ENCODE assay signal across 7 mouse cellular contexts in the genomic region with DNA sequence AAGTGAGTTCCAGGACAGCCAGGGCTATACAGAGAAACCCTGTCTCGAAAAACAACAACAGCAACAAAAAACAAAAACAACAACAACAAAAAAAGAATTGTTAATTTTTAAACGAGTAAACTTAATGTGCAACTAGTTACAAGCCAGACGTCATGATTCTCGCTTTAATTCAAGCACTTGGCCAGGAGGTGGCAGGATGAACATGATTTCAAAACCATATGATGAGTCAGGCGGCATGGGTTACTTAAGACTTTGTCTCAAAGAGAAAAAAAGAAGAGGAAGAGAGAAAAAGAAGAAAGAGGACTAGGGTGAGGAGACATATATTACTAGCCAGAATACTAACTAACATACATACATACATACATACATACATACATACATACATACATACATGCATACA. TPM values are rescaled to one million over a fixed set of nuclear protein-coding genes. Genes with fewer than 3 reads are reported as not detected.
DNase-seq lines count a peak whose midpoint lies in the region; ATAC-seq and TF ChIP-seq lines count a peak whose summit lies in the region.

No protein-coding gene starts in this region.

- H3K9me3 ChIP-seq in heart, embryonic 10.5 days = no peaks in the 10 kb centered on the region

- H3K79me2 ChIP-seq in heart, adult 2 months (replicated peaks; ENCODE audit: control insufficient read depth, insufficient read depth, low read length) = no peaks in the 10 kb centered on the region

- no peak overlapping the region for H3K4me3 ChIP-seq in heart, adult 2 months
- no peak overlapping the region for H3K4me3 ChIP-seq in heart, embryonic 10.5 days

- DNase-seq in heart, adult 2 months = peak in 1 of 2 experiments; percentile 13
- DNase-seq in heart, embryonic 10.5 days (ENCODE audit: low spot score) = no peak
- peak; percentile 21 to 38 for DNase-seq in spleen, postnatal 36 days (ENCODE audit: low spot score in 2 of 2)
- DNase-seq in spleen, adult 18-20 months = no peak
- peak; percentile 10 to 27 for DNase-seq in cerebellum, postnatal 36 days
- DNase-seq in testis, postnatal 14 days (ENCODE audit: low spot score) = no peak

- no peaks in the 10 kb centered on the region for H3K27me3 ChIP-seq in heart, adult 2 months (ENCODE audit: control insufficient read depth, insufficient read depth, low read length)
- H3K27me3 ChIP-seq in heart, embryonic 10.5 days (ENCODE audit: insufficient read depth, poor library complexity, severe bottlenecking) = no peaks in the 10 kb centered on the region

- TF ChIP-seq POLR2A in heart, adult 2 months (IDR thresholded peaks at IDR 0.05; ENCODE audit: insufficient read depth, low read depth, low read length) = no peak

- intact Hi-C loops in heart, adult 2 months (cut with DNase I) = no loop called here

- H3K27ac ChIP-seq in heart, adult 2 months = no peak overlapping the region
- no peak overlapping the region for H3K27ac ChIP-seq in heart, embryonic 10.5 days

- no peak overlapping the region for H3K9ac ChIP-seq in heart, adult 2 months (ENCODE audit: low read depth, low read length)

- no peaks in the 10 kb centered on the region for H3K36me3 ChIP-seq in heart, adult 2 months (ENCODE audit: control insufficient read depth, insufficient read depth, low read length)
- 0 out of 2 replicates have a peak, but pooled peaks cover 2% of the 10 kb centered on the region for H3K36me3 ChIP-seq in heart, embryonic 10.5 days

- 57% methylated on average over 5 of the region's 5 CpGs for WGBS in heart, adult 2 months
- WGBS in heart, embryonic 10.5 days = 88% methylated on average over 5 of the region's 5 CpGs

- H3K4me1 ChIP-seq in heart, adult 2 months (ENCODE audit: control insufficient read depth, insufficient read depth, low read length) = no peaks in the 10 kb centered on the region
- H3K4me1 ChIP-seq in heart, embryonic 10.5 days = no peaks in the 10 kb centered on the region

- ATAC-seq in neutrophil, adult 5-6 weeks (ENCODE audit: extremely low read depth, insufficient number of reproducible peaks, low FRiP score, poor library complexity, severe bottlenecking) = peak; percentile 46; the same call in 1 of the 2 replicates

- TF ChIP-seq CTCF in heart, adult 2 months (IDR thresholded peaks at IDR 0.05) = peak; percentile 50

- no peak for TF ChIP-seq EP300 in heart, adult 2 months (IDR thresholded peaks at IDR 0.05; ENCODE audit: insufficient read depth, low read depth, low read length)

RNA-seq across cellular contexts. Expression of gene Rapgef6, which starts 40.1 kb away (rescaled TPM):
- total RNA-seq in heart, adult 2 months (2021) = 10 to 100 TPM; 14.6 to 15.9 TPM
- polyA plus RNA-seq in heart, adult 2 months (2012; rRNA removed) = 11.2 and 16.2 TPM in 2 replicates
- 26.3 and 26.6 TPM in 2 replicates for polyA plus RNA-seq in heart, embryonic 10.5 days (2016; fragmentation: Nextera tagmentation; extraction: Ambion mirVana)
- 182 and 202 TPM in 2 replicates for total RNA-seq in neutrophil, adult 5-6 weeks (2017)

Comparison
In these comparisons a context has a peak if more than half of its experiments do, and no peak if none do; other contexts are left out.
1. DNase-seq: peak in spleen, postnatal 36 days (2 of 2) and cerebellum, postnatal 36 days (2 of 2); none in heart, embryonic 10.5 days (single experiment), spleen, adult 18-20 months (0 of 2) and testis, postnatal 14 days (single experiment).
2. RNA of gene Rapgef6, which starts 40.1 kb away (total RNA-seq): 182 to 202 TPM in neutrophil, adult 5-6 weeks; 14.6 to 15.9 TPM in heart, adult 2 months; every median in the first group is over 10 times any median in the second.